Mouse (Mus musculus): ENCODE results near the gene Btbd7. TPM values are rescaled to one million over a fixed set of nuclear protein-coding genes. Genes with fewer than 3 reads are reported as not detected.

Btbd7 gene
- polyA plus RNA-seq, 1 experiment from 2014 or later: 27.9 TPM

DNA sequence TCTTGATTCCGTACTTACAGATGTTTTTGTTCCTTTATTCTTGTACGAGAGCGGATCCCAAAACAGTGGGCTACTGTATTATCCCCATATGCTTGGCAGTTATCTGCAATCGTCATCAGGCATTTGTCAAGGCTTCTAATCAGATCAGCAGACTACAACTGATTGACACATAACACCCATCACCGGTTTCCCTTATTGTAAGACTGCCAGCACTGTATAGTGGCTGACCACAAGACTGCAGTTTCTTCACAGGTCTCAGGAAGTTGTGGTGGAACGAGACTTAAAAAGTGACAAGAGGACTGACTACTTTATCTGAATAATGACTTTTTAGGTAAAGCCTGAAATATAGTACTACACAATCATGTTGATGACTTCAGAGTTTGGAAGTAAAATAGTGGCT, 133.4 kb downstream of the Btbd7 start:
- Histone ChIP-seq H3K9me3 (replicated peaks) (no peaks in the 10 kb centered on the region), H3K4me2 (replicated peaks) (peak overlapping the region; percentile 91), H3K27ac (no peak overlapping the region), H3K27me3 (no peaks in the 10 kb centered on the region), H3K4me3 (peak overlapping the region; percentile 95; the same call in 1 of the 2 replicates), H3K36me3 (peaks cover 8% of the 10 kb centered on the region; the same call in 1 of the 2 replicates), H3K4me1 (peaks cover 20% of the 10 kb centered on the region), H3K9ac (no peak overlapping the region)
- ATAC-seq (ENCODE audit: low FRiP score): no peak
- WGBS: 68% methylated on average over 6 of the region's 6 CpGs

DNA sequence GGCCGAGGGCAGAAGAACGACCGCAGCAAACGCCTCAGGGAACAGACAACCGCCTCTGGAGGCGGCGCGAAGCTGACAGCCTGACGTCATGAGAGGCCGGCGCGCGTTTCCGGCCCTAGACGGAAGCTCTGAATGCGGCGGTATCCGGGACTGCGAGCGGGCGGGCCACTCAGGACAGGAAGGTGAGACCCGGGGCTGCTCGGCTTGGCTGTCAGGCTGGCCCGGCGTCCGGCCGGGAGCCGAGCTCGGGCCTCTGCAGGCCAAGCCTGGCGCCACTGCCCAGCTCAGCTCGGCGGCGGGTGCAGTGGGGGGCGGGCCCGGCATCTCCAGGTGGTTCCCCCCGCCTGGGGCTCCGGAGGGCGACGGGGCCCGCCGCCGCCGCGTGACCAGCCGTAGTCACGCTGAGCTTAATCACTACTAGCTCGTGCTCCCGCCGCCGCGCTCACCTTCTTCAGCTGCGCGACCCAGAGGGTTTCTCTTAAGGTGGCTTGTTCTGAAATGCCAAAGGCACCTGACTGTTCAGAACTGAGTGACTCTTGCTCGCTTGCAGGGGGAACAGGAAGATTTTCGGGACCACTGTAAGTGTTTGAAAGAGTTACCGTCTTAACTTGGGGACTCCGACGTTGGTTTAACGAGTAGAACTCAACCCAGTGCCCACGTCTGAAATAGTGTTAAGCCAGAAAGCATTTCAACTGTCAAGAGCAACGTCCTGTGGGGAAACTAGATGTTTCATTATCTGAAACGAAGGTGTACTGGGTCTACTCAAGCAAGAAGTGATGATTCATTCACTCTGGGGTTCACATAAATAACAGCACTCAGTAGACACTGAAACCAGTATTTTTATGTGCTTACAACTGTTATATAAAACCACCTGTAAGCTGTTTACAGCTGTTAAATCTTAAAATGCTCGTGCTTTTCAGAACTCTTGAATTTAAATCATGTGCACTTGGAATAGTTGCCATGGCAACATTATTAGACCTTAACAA, 134.4 kb downstream of the Btbd7 start, which contains the start of the genes Moap1 and Tmem251:
TSS of gene Moap1 (minus strand) at position 73 of the 986 bp plus-strand sequence.
TSS of gene Tmem251 (plus strand) at position 174 of the 986 bp plus-strand sequence.
- no peaks in the 10 kb centered on the region for H3K27me3 ChIP-seq
- WGBS: under 1% methylated on average over 63 of the region's 63 CpGs
- peak within 1 kb of the TSS; percentile 95 for H3K4me3 ChIP-seq
- peaks cover 8% of the 10 kb centered on the region; the same call in 1 of the 2 replicates for H3K36me3 ChIP-seq
- ATAC-seq (ENCODE audit: low FRiP score): peak; percentile 98
- peaks cover 20% of the 10 kb centered on the region for H3K4me1 ChIP-seq
- no peaks in the 10 kb centered on the region for H3K9me3 ChIP-seq (replicated peaks)
- H3K9ac ChIP-seq: peak within 1 kb of the TSS; percentile 93
- peak within 1 kb of the TSS; percentile 96 for H3K27ac ChIP-seq
- peak within 1 kb of the TSS; percentile 91 for H3K4me2 ChIP-seq (replicated peaks)

DNA sequence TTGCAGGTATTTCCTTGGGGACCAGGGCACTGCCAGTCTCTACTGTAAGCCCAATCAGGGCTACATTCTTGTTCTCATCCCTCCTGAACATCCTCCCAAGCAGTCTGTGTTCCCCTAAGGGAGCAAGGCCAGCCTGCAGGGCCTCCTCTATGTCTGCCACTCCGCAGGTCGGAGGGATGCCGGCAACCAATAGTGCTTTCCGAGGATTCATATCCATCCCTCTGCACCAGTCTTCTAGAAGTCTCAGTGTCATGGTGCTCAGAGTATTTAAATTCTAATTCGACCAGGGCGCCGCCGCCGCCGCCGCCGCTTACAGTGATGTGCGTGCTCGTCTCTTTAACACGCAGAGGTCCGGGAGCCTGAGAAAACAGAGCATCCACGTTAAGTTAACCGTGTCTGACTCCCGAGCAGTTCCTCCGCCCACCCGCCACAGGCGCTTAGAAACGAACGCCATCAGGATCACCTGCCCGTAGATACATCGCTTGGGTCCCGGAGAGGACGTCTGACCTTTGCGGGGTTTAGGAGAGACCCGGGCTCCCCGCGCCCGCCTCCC, 135.2 kb downstream of the Btbd7 start:
- Histone ChIP-seq H3K27ac (peak overlapping the region; percentile 96), H3K4me2 (replicated peaks) (peak overlapping the region; percentile 91), H3K9me3 (replicated peaks) (no peaks in the 10 kb centered on the region), H3K36me3 (peaks cover 4% of the 10 kb centered on the region; the same call in 1 of the 2 replicates), H3K9ac (peak overlapping the region; percentile 93), H3K4me3 (peak overlapping the region; percentile 95), H3K4me1 (peaks cover 20% of the 10 kb centered on the region), H3K27me3 (no peaks in the 10 kb centered on the region)
- ATAC-seq (ENCODE audit: low FRiP score): peak; percentile 80
- WGBS: under 1% methylated on average over 33 of the region's 33 CpGs

GRCm38 (mm10) chr12:102742056-102742455, 136.2 kb downstream of the Btbd7 start:
- 87% methylated on average over 7 of the region's 7 CpGs for WGBS
- Histone ChIP-seq H3K4me3 (no peak overlapping the region), H3K4me1 (peaks cover 20% of the 10 kb centered on the region), H3K36me3 (no peaks in the 10 kb centered on the region), H3K27me3 (no peaks in the 10 kb centered on the region), H3K4me2 (replicated peaks) (no peak overlapping the region; the same call in 1 of the 2 replicates), H3K9me3 (replicated peaks) (no peaks in the 10 kb centered on the region), H3K27ac (no peak overlapping the region), H3K9ac (no peak overlapping the region)
- ATAC-seq (ENCODE audit: low FRiP score): no peak

- Histone ChIP-seq H3K9me3 (replicated peaks) (no peaks in the 10 kb centered on the region), H3K4me3 (no peak overlapping the region), H3K36me3 (no peaks in the 10 kb centered on the region), H3K4me2 (replicated peaks) (no peak overlapping the region), H3K27ac (no peak overlapping the region), H3K9ac (no peak overlapping the region), H3K4me1 (peaks cover 20% of the 10 kb centered on the region), H3K27me3 (no peaks in the 10 kb centered on the region)
- no peak for ATAC-seq (ENCODE audit: low FRiP score)
- WGBS: 73% methylated on average over 3 of the region's 3 CpGs
Measured at GRCm38 (mm10) chr12:102740285-102740684, 138.0 kb downstream of the Btbd7 start.

DNA sequence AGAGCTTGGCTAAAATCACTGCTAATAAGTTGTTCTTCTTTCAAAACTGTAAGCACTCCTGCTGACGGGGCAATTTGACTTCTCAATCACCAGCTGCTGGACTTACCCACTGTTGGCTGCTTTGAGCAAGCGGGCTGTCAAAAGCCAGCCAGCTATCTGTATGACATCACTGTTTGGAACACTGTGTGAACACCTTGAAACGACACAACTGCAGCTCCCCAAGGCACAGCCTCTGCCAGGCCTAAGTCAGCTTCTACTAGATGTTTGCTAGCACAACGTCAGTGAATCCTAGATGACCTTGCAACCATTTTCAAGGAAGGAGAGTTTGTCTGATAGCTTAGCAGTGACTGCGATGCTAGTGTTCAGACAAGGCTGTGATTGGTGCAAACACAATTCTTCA, 139.2 kb downstream of the Btbd7 start:
- no peak overlapping the region for H3K4me3 ChIP-seq
- no peak overlapping the region for H3K9ac ChIP-seq
- H3K27ac ChIP-seq: no peak overlapping the region
- peaks cover 11% of the 10 kb centered on the region for H3K4me1 ChIP-seq
- H3K9me3 ChIP-seq (replicated peaks): no peaks in the 10 kb centered on the region
- 82% methylated on average over 5 of the region's 5 CpGs for WGBS
- no peak overlapping the region for H3K4me2 ChIP-seq (replicated peaks)
- no peaks in the 10 kb centered on the region for H3K27me3 ChIP-seq
- no peaks in the 10 kb centered on the region for H3K36me3 ChIP-seq
- ATAC-seq (ENCODE audit: low FRiP score): no peak

GRCm38 (mm10) chr12:102733381-102733780, 144.9 kb downstream of the Btbd7 start:
- no peak for ATAC-seq (ENCODE audit: low FRiP score)
- Histone ChIP-seq H3K9ac (no peak overlapping the region), H3K36me3 (no peaks in the 10 kb centered on the region), H3K9me3 (replicated peaks) (no peaks in the 10 kb centered on the region), H3K4me2 (replicated peaks) (no peak overlapping the region), H3K4me1 (peaks cover 19% of the 10 kb centered on the region), H3K27ac (no peak overlapping the region), H3K4me3 (no peak overlapping the region), H3K27me3 (no peaks in the 10 kb centered on the region)
- WGBS: 17% methylated on average over 4 of the region's 5 CpGs

DNA sequence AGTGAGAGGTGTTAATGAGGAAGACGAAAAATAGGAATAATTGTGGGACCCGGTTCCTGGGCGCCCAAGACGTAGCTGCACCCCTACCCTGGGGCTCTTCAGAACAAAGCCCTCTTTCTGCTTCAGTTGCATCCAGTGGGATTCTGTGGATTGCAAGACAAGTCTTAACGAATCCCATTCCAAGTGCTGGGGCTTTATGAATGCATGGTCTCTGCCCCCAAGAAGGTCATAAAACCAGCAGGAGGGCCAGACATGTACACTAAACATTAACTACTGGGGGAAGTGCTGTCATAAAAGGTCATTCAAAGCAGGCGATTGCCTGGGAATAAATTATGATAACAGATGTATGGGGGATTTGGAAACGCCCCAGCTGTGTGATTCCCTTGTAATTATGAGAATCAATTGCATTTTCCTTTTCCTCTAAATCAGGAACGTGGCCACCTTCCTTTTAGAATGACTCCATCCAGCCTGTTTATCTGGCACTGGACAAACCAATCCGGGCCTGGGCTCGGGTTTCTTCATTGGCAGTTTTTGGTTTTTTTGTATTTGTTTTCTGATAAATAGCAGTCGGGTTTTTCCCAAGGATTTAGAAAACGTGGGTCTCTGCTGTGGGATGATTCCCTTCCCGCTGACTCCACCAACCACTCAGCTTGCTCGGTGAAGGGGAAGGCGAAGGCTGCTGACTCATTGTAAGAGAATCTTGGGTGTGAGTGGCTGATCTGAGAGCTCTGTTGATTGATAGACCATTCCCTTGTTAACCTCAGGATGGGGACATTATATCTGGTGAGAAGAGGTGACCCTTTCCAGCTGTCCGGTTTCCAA, 147.3 kb downstream of the Btbd7 start:
- WGBS: 27% methylated on average over 16 of the region's 16 CpGs
- Histone ChIP-seq H3K36me3 (no peaks in the 10 kb centered on the region), H3K4me2 (replicated peaks) (peak overlapping the region; percentile 48), H3K9me3 (replicated peaks) (no peaks in the 10 kb centered on the region), H3K27me3 (no peaks in the 10 kb centered on the region), H3K9ac (peak overlapping the region; percentile 5; the same call in 1 of the 2 replicates), H3K4me1 (peaks cover 19% of the 10 kb centered on the region), H3K4me3 (0 out of 2 replicates have a peak overlapping the region, but pooled peaks have one; percentile 3), H3K27ac (peak overlapping the region; percentile 95)
- peak; percentile 70 for ATAC-seq (ENCODE audit: low FRiP score)

Other genes starting within 250 kb of the Btbd7 start
- 16.6 and 17.1 TPM in 2 replicates for gene Itpk1, start 173.5 kb downstream of the Btbd7 start, polyA plus RNA-seq (2016; fragmentation: Nextera tagmentation; extraction: Ambion mirVana)
- 35.1 and 38.2 TPM in 2 replicates for gene Moap1, start 134.8 kb downstream of the Btbd7 start, polyA plus RNA-seq (2016; fragmentation: Nextera tagmentation; extraction: Ambion mirVana)
- gene Tmem251, start 134.7 kb downstream of the Btbd7 start, polyA plus RNA-seq (2016; fragmentation: Nextera tagmentation; extraction: Ambion mirVana): 10.8 and 11.7 TPM in 2 replicates
- gene Gm28051, start 120.7 kb downstream of the Btbd7 start, polyA plus RNA-seq (2016; fragmentation: Nextera tagmentation; extraction: Ambion mirVana): not detected in 2 replicates
- gene Gon7, start 120.7 kb downstream of the Btbd7 start, polyA plus RNA-seq (2016; fragmentation: Nextera tagmentation; extraction: Ambion mirVana): 40.1 and 44.5 TPM in 2 replicates
- 42.0 and 45.4 TPM in 2 replicates for gene Ubr7, start 120.5 kb downstream of the Btbd7 start, polyA plus RNA-seq (2016; fragmentation: Nextera tagmentation; extraction: Ambion mirVana)
- gene Gm20604, start 119.8 kb downstream of the Btbd7 start, polyA plus RNA-seq (2016; fragmentation: Nextera tagmentation; extraction: Ambion mirVana): 31.0 and 32.2 TPM in 2 replicates
- not detected in 2 replicates for gene Cox8c, start 20.8 kb upstream of the Btbd7 start, polyA plus RNA-seq (2016; fragmentation: Nextera tagmentation; extraction: Ambion mirVana)
- 4.9 and 5.2 TPM in 2 replicates for gene Unc79, start 70.4 kb upstream of the Btbd7 start, polyA plus RNA-seq (2016; fragmentation: Nextera tagmentation; extraction: Ambion mirVana)